Mouse (Mus musculus) central nervous system, embryonic 14 days (tissue): Measurements from ENCODE around the gene Etd. TPM values are rescaled to one million over a fixed set of nuclear protein-coding genes. Genes with fewer than 3 reads are reported as not detected.

Experiments
- polyA plus RNA-seq: library from polyadenylated mRNA; depleted of rRNA; stranded (reverse); fragments of >200 nt; gene quantifications from 2 replicates; pipeline ENCODE4 v1.2.3, GENCODE M21; 2012; rRNA removed

Etd gene
- polyA plus RNA-seq, result not detected in 2 replicates

GRCm38 (mm10) chrX:53434618-53435017 is at the start of gene Etd:
Etd (plus strand) TSS chrX:53434918.

Other genes with a start within 250 kb of the Etd start
- gene Plac1, start 194.8 kb upstream of the Etd start, polyA plus RNA-seq, result 0.76 and 2.3 TPM in 2 replicates
- 7.2 and 8.2 TPM in 2 replicates for gene Fam122b, start 165.1 kb upstream of the Etd start, polyA plus RNA-seq
- gene Fam122c, start 161.5 kb upstream of the Etd start, polyA plus RNA-seq, result not detected in 2 replicates
- gene Mospd1, start 64.4 kb upstream of the Etd start, polyA plus RNA-seq, result 17.9 and 19.5 TPM in 2 replicates
- gene Rtl8c, start 173.1 kb downstream of the Etd start, polyA plus RNA-seq, result 176 and 185 TPM in 2 replicates
- not detected in 2 replicates for gene Gm14597, start 174.1 kb downstream of the Etd start, polyA plus RNA-seq
- gene Rtl8a, start 208.8 kb downstream of the Etd start, polyA plus RNA-seq, result 241 and 255 TPM in 2 replicates
- gene Rtl8b, start 235.5 kb downstream of the Etd start, polyA plus RNA-seq, result 259 and 263 TPM in 2 replicates